Mouse (Mus musculus) 3T3-L1 (cell line): ENCODE results near the gene Rap1gap2.
"Not testable (repeated sequence)": the region's sequence is repeated elsewhere in the genome, so short reads cannot be mapped to it uniquely, and the experiment has no call there.

ENCODE experiments used
- DNase-seq: peaks from one replicate; pipeline ENCODE4 v3.0.0-alpha.2; 2015; ENCODE audit warnings: low read depth, low spot score

Gene Rap1gap2

GRCm38 (mm10) chr11:74621974-74622669 lies 11.4 kb upstream of the Rap1gap2 start:
- no peak for DNase-seq

- no peak for DNase-seq
Measured at GRCm38 (mm10) chr11:74619956-74620300, 9.2 kb upstream of the Rap1gap2 start.

GRCm38 (mm10) chr11:74619201-74619955 lies 8.7 kb upstream of the Rap1gap2 start, which contains the start of gene Ccdc92b:
TSS of gene Ccdc92b (plus strand) at chr11:74619605.
- peak; percentile 38 for DNase-seq

- no peak for DNase-seq
Measured at GRCm38 (mm10) chr11:74615571-74615970, 4.9 kb upstream of the Rap1gap2 start.

GRCm38 (mm10) chr11:74613428-74613827 lies 2.7 kb upstream of the Rap1gap2 start:
- DNase-seq: no peak

GRCm38 (mm10) chr11:74611437-74611836 lies 722 bp upstream of the Rap1gap2 start:
- DNase-seq: no peak

- no peak for DNase-seq
Measured at GRCm38 (mm10) chr11:74610068-74610467, 647 bp downstream of the Rap1gap2 start.

- no peak for DNase-seq
Measured at GRCm38 (mm10) chr11:74602286-74602685, 8.4 kb downstream of the Rap1gap2 start.

GRCm38 (mm10) chr11:74597990-74598337 lies 12.8 kb downstream of the Rap1gap2 start:
- DNase-seq: no peak

- DNase-seq: no peak
Measured at GRCm38 (mm10) chr11:74597283-74597989, 13.3 kb downstream of the Rap1gap2 start.

- no peak for DNase-seq
Measured at GRCm38 (mm10) chr11:74592246-74592645, 18.5 kb downstream of the Rap1gap2 start.

- DNase-seq: no peak
Measured at GRCm38 (mm10) chr11:74590691-74591090, 20.0 kb downstream of the Rap1gap2 start.

- DNase-seq: no peak
Measured at GRCm38 (mm10) chr11:74590239-74590596, 20.5 kb downstream of the Rap1gap2 start.

- no peak for DNase-seq
Measured at GRCm38 (mm10) chr11:74589401-74590238, 21.1 kb downstream of the Rap1gap2 start.

- DNase-seq: no peak
Measured at GRCm38 (mm10) chr11:74586401-74586800, 24.3 kb downstream of the Rap1gap2 start.

GRCm38 (mm10) chr11:74584946-74585723 lies 25.6 kb downstream of the Rap1gap2 start:
- DNase-seq: peak; percentile 44

- DNase-seq: no peak
Measured at GRCm38 (mm10) chr11:74583824-74584349, 26.8 kb downstream of the Rap1gap2 start.

GRCm38 (mm10) chr11:74582464-74582863 lies 28.3 kb downstream of the Rap1gap2 start:
- no peak for DNase-seq

GRCm38 (mm10) chr11:74581333-74581732 lies 29.4 kb downstream of the Rap1gap2 start:
- not testable (repeated sequence) for DNase-seq

GRCm38 (mm10) chr11:74577068-74577467 lies 33.6 kb downstream of the Rap1gap2 start:
- no peak for DNase-seq

GRCm38 (mm10) chr11:74575940-74576339 lies 34.8 kb downstream of the Rap1gap2 start:
- no peak for DNase-seq
